Mouse (Mus musculus) thymus, adult 2 months (tissue): ENCODE measurements around the gene Ercc1.

ENCODE experiments used
- CTCF ChIP-seq: fragments of 200-500 bp; IDR thresholded peaks from 2 replicates; pipeline ENCODE4 v1.5.1; 2012; ENCODE audit warnings: mild to moderate bottlenecking, control low read depth, low read length, moderate library complexity, borderline replicate concordance; ENCODE audit not compliant: control insufficient read depth, poor library complexity, insufficient read depth; ENCODE audit errors: extremely low read depth
- POLR2A ChIP-seq: fragments of 200-500 bp; IDR thresholded peaks from 2 replicates; pipeline ENCODE4 v1.6.1; 2012; ENCODE audit warnings: mild to moderate bottlenecking, low read length, control low read depth, moderate library complexity; ENCODE audit not compliant: control insufficient read depth, poor library complexity, insufficient read depth; ENCODE audit errors: extremely low read depth

GRCm38 (mm10) chr7:19321464-19321863 lies 23.1 kb upstream of the Ercc1 start:
- TF ChIP-seq CTCF (no peak), POLR2A (no peak)
